In genomic region chr1:111020434-111021060, GRCm38 (mm10) we compare ENCODE assay signal across 19 mouse cellular contexts. TPM values are rescaled to one million over a fixed set of nuclear protein-coding genes. Genes with fewer than 3 reads are reported as not detected.
A peak's percentile ranks its signal among the peaks of the same experiment; 100 is the strongest.
DNase-seq lines count a peak whose midpoint lies in the region; ATAC-seq and TF ChIP-seq lines count a peak whose summit lies in the region.
"Had no signal": no experiment of that assay in that cellular context is flagged by ENCODE, and none has a peak within 500 bp of the region (broad histone marks: within the 10 kb centered on the region; RNA-seq: fewer than 3 reads in every experiment).

No protein-coding gene starts in this region.

- no peaks in the 10 kb centered on the region for H3K4me1 ChIP-seq in cortical plate, adult 2 months (ENCODE audit: control insufficient read depth, insufficient read depth, low read length)
- H3K4me1 ChIP-seq: heart, embryonic 15.5 days had no signal

- no peak for TF ChIP-seq CTCF in cortical plate, adult 2 months (IDR thresholded peaks at IDR 0.05; ENCODE audit: extremely low read depth, insufficient read depth, low read length)

- DNase-seq in cerebellum, adult 9-10 months, result peak; percentile 3
- no peak for DNase-seq in cerebellum, postnatal 25 days
- peak; percentile 13 for DNase-seq in layer of hippocampus, adult 11-12 months (ENCODE audit: low spot score)
- DNase-seq in layer of hippocampus, postnatal 10 days (ENCODE audit: low spot score in 2 of 2), result no peak
- peak; percentile 65 for DNase-seq in forelimb bud, embryonic 11.5 days (ENCODE audit: low read depth, low spot score)
- DNase-seq in T-cell, adult 2 months (ENCODE audit: low spot score), result no peak
- DNase-seq: adrenal gland, postnatal 10 days; cerebellum, postnatal 14 days; heart, adult 18-20 months; kidney, adult 2 months; left cerebral cortex, postnatal 4 days had no signal

- ATAC-seq in monocyte, adult 5-6 weeks (replicated peaks; ENCODE audit: insufficient number of reproducible peaks, low FRiP score, low TSS enrichment, poor library complexity, severe bottlenecking), result no peak
- ATAC-seq: lung, postnatal 0 days had no signal

- no peak overlapping the region for H3K4me3 ChIP-seq in cortical plate, adult 2 months (ENCODE audit: insufficient read depth, low read length)
- H3K4me3 ChIP-seq: heart, embryonic 15.5 days; myocyte had no signal

- H3K27ac ChIP-seq in cortical plate, adult 2 months (ENCODE audit: insufficient read depth, low read length), result peak overlapping the region; percentile 46; the same call in 1 of the 2 replicates
- H3K27ac ChIP-seq: heart, embryonic 15.5 days; hindbrain, embryonic 14.5 days; liver, embryonic 14.5 days had no signal

- no peak for TF ChIP-seq POLR2A in cortical plate, adult 2 months (IDR thresholded peaks at IDR 0.05; ENCODE audit: extremely low read depth, insufficient read depth, low read length)

RNA-seq across cellular contexts. Expression of gene Cdh19, which starts 43.2 kb away (rescaled TPM):
- under 1 TPM; 0.14 to 0.22 TPM for total RNA-seq in layer of hippocampus, postnatal 10 days (2021)
- 6.8 and 7.4 TPM in 2 replicates for polyA plus RNA-seq in cortical plate, adult 2 months (2012; rRNA removed)
- not detected in 3 replicates for total RNA-seq in monocyte, adult 5-6 weeks (2017)
- total RNA-seq: megakaryocyte-erythroid progenitor cell, adult 5-6 weeks had no signal
- polyA plus RNA-seq: liver, embryonic 14.5 days; myocyte had no signal

Comparison
In these comparisons a context has a peak if more than half of its experiments do, and no peak if none do; other contexts are left out.
1. DNase-seq: peak in cerebellum, adult 9-10 months (single experiment), layer of hippocampus, adult 11-12 months (single experiment) and forelimb bud, embryonic 11.5 days (single experiment); none in cerebellum, postnatal 25 days (0 of 2), layer of hippocampus, postnatal 10 days (0 of 2) and T-cell, adult 2 months (single experiment).